21 mouse cellular contexts compared by ENCODE assay signal in the genomic region with DNA sequence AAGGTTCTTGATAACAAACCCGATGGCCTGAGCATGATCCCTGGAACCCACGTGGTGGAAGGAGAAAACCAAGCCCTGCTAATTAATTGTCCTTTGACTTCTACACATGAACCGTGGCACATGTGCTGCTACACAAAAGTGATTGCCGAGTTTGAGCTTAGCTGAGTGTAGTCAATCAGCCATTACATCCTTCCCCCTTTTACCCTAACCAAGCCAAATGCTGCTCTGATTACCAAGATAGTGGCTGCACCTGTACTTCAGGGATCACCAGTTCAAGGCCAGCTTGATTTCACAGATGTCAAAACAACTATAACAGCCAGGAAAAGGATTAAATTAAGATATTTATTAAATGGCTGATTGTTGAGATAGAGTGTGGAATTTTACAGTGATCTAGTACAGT. TPM values are rescaled to one million over a fixed set of nuclear protein-coding genes. Genes with fewer than 3 reads are reported as not detected.
A peak's percentile ranks its signal among the peaks of the same experiment; 100 is the strongest.
DNase-seq lines count a peak whose midpoint lies in the region; ATAC-seq and TF ChIP-seq lines count a peak whose summit lies in the region.
"Had no signal": no experiment of that assay in that cellular context is flagged by ENCODE, and none has a peak within 500 bp of the region (broad histone marks: within the 10 kb centered on the region; RNA-seq: fewer than 3 reads in every experiment).

No protein-coding gene starts in this region.

- DNase-seq in gastrocnemius, adult 2 months = no peak
- DNase-seq in gastrocnemius, postnatal 10 days = no peak
- DNase-seq in spleen, postnatal 36 days (ENCODE audit: low spot score in 2 of 2) = peak; percentile 60 to 71
- no peak for DNase-seq in spleen, postnatal 4 days (ENCODE audit: low spot score in 2 of 2)
- DNase-seq in CH12.LX (ENCODE audit: extremely low read depth) = peak; percentile 31
- peak; percentile 74 for DNase-seq in splenic B cell, adult 2 months (ENCODE audit: low read depth, low spot score)
- no peak for DNase-seq in heart, adult 11 months
- DNase-seq: adrenal gland, adult 2 months; adrenal gland, postnatal 10 days; adrenal gland, postnatal 25 days; cerebellum, adult 8-10 months; embryo, embryonic 11 days had no signal

- no peak for TF ChIP-seq POLR2A in CH12.LX (IDR thresholded peaks at IDR 0.05; ENCODE audit: low read depth, low read length)

- intact Hi-C loops in gastrocnemius, adult 2 months (cut with DNase I) = no loop called here

- H3K4me2 ChIP-seq in CH12.LX (ENCODE audit: insufficient read depth, low read depth, poor library complexity, severe bottlenecking) = no peak overlapping the region
- no peak overlapping the region for H3K4me2 ChIP-seq in midbrain, embryonic 15.5 days
- H3K4me2 ChIP-seq: embryonic facial prominence, embryonic 13.5 days; embryonic facial prominence, embryonic 15.5 days; forebrain, embryonic 12.5 days had no signal

- H3K4me1 ChIP-seq in CH12.LX (ENCODE audit: control insufficient read depth in 1 of 2, insufficient read depth in 2 of 2) = peaks cover 0 to 22% of the 10 kb centered on the region in 2 experiments; a peak in 2 of 4 replicates
- no peaks in the 10 kb centered on the region for H3K4me1 ChIP-seq in midbrain, embryonic 15.5 days
- H3K4me1 ChIP-seq: embryonic facial prominence, embryonic 13.5 days; embryonic facial prominence, embryonic 15.5 days; forebrain, embryonic 10.5 days; forebrain, embryonic 12.5 days had no signal

- peaks cover 27 to 56% of the 10 kb centered on the region in 2 experiments for H3K36me3 ChIP-seq in CH12.LX (replicated peaks in 1 of 2; ENCODE audit: control insufficient read depth in 1 of 2, insufficient read depth in 1 of 2, low read length in 1 of 2)
- no peaks in the 10 kb centered on the region for H3K36me3 ChIP-seq in splenic B cell, adult 2 months (ENCODE audit: control insufficient read depth, insufficient read depth, low read length, poor library complexity, severe bottlenecking)
- peaks cover 31% of the 10 kb centered on the region; the same call in 1 of the 2 replicates for H3K36me3 ChIP-seq in midbrain, embryonic 15.5 days (replicated peaks)

- H3K4me3 ChIP-seq in gastrocnemius, adult 2 months = no peak overlapping the region
- no peak overlapping the region for H3K4me3 ChIP-seq in CH12.LX (replicated peaks in 1 of 3; ENCODE audit: low read depth in 2 of 3, low read length in 2 of 3, poor library complexity in 1 of 3)
- no peak overlapping the region for H3K4me3 ChIP-seq in midbrain, embryonic 15.5 days
- H3K4me3 ChIP-seq: embryonic facial prominence, embryonic 13.5 days; embryonic facial prominence, embryonic 15.5 days; erythroblast, embryonic 14.5 days; forebrain, embryonic 10.5 days; forebrain, embryonic 12.5 days had no signal

- no peaks in the 10 kb centered on the region for H3K9me3 ChIP-seq in CH12.LX (replicated peaks; ENCODE audit: low read length)
- no peaks in the 10 kb centered on the region for H3K9me3 ChIP-seq in midbrain, embryonic 15.5 days
- H3K9me3 ChIP-seq: embryonic facial prominence, embryonic 13.5 days; embryonic facial prominence, embryonic 15.5 days; forebrain, embryonic 10.5 days; forebrain, embryonic 12.5 days had no signal

- WGBS in midbrain, embryonic 15.5 days = 82% methylated on average over 4 of the region's 4 CpGs

- in situ Hi-C loops in CH12.LX (cut with MboI; ENCODE audit: low pct_ligation_motif_present, low pct_unique_long_range_greater_than_20kb, low sequenced_read_pairs) = no loop called here

- H3K9ac ChIP-seq in CH12.LX (ENCODE audit: insufficient read depth, low read depth) = no peak overlapping the region
- H3K9ac ChIP-seq in midbrain, embryonic 15.5 days = no peak overlapping the region
- H3K9ac ChIP-seq: embryonic facial prominence, embryonic 13.5 days; embryonic facial prominence, embryonic 15.5 days; forebrain, embryonic 12.5 days had no signal

- no peak for TF ChIP-seq RAD21 in CH12.LX (IDR thresholded peaks at IDR 0.05; ENCODE audit: low read depth, low read length)

- H3K27ac ChIP-seq in gastrocnemius, adult 2 months = peak overlapping the region; percentile 91
- no peak overlapping the region for H3K27ac ChIP-seq in CH12.LX (ENCODE audit: insufficient read depth, low read depth)
- H3K27ac ChIP-seq in midbrain, embryonic 15.5 days = no peak overlapping the region
- H3K27ac ChIP-seq: embryonic facial prominence, embryonic 13.5 days; embryonic facial prominence, embryonic 15.5 days; forebrain, embryonic 10.5 days; forebrain, embryonic 12.5 days had no signal

- H3K79me2 ChIP-seq in CH12.LX (replicated peaks; ENCODE audit: control insufficient read depth, extremely low read depth, insufficient read depth, poor library complexity, severe bottlenecking) = no peaks in the 10 kb centered on the region

- no peak for ATAC-seq in midbrain, embryonic 15.5 days (replicated peaks)
- ATAC-seq: CD4-positive, CD25-positive, alpha-beta regulatory T cell, adult 4 months; forebrain, embryonic 14.5 days; forebrain, embryonic 16.5 days had no signal

- TF ChIP-seq CTCF in gastrocnemius, adult 2 months (IDR thresholded peaks at IDR 0.05) = no peak
- TF ChIP-seq CTCF in CH12.LX (conservative IDR thresholded peaks at IDR 0.05 in 1 of 2, IDR thresholded peaks at IDR 0.05 in 1 of 2; ENCODE audit: low read depth in 2 of 2, low read length in 2 of 2) = no peak

- dilution Hi-C loops in CH12.LX (cut with MboI; ENCODE audit: extremely low pct_ligation_motif_present, extremely low pct_unique_long_range_greater_than_20kb, low sequenced_read_pairs) = no loop called here

- no peak for TF ChIP-seq EP300 in CH12.LX (IDR thresholded peaks at IDR 0.05; ENCODE audit: low read length)

- no peaks in the 10 kb centered on the region for H3K27me3 ChIP-seq in CH12.LX (replicated peaks)
- no peaks in the 10 kb centered on the region for H3K27me3 ChIP-seq in splenic B cell, adult 2 months (ENCODE audit: control insufficient read depth, insufficient read depth, low read length, poor library complexity, severe bottlenecking)
- H3K27me3 ChIP-seq in midbrain, embryonic 15.5 days (replicated peaks) = no peaks in the 10 kb centered on the region
- H3K27me3 ChIP-seq: embryonic facial prominence, embryonic 13.5 days; embryonic facial prominence, embryonic 15.5 days; forebrain, embryonic 12.5 days had no signal

TF ChIP-seq in CH12.LX, 34 proteins besides CTCF, POLR2A, EP300 and RAD21:
- TF ChIP-seq HCFC1 (IDR thresholded peaks at IDR 0.05; ENCODE audit: low read depth, low read length) (no peak), USF2 (conservative IDR thresholded peaks at IDR 0.05; ENCODE audit: low read depth, low read length) (no peak), CHD2 (IDR thresholded peaks at IDR 0.05; ENCODE audit: low read length) (no peak), MXI1 (IDR thresholded peaks at IDR 0.05; ENCODE audit: low read depth, low read length) (no peak), E2F4 (IDR thresholded peaks at IDR 0.05; ENCODE audit: insufficient replicate concordance, low read depth, low read length) (no peak), BHLHE40 (IDR thresholded peaks at IDR 0.05; ENCODE audit: low read depth, low read length) (no peak), GABPA (IDR thresholded peaks at IDR 0.05; ENCODE audit: insufficient replicate concordance, low read depth, low read length) (no peak), ZNF384 (IDR thresholded peaks at IDR 0.05; ENCODE audit: low read depth, low read length) (no peak), MAX (IDR thresholded peaks at IDR 0.05; ENCODE audit: low read length) (no peak), MAZ (IDR thresholded peaks at IDR 0.05; ENCODE audit: low read depth, low read length) (no peak), POLR2AphosphoS2 (IDR thresholded peaks at IDR 0.05; ENCODE audit: low read depth, low read length) (no peak), RCOR1 (conservative IDR thresholded peaks at IDR 0.05; ENCODE audit: low read depth, low read length) (no peak), MEF2A (IDR thresholded peaks at IDR 0.05; ENCODE audit: borderline replicate concordance, low read depth, low read length) (no peak), PAX5 (IDR thresholded peaks at IDR 0.05; ENCODE audit: low read length) (no peak), KAT2A (IDR thresholded peaks at IDR 0.05; ENCODE audit: insufficient replicate concordance, low read length) (no peak)

RNA-seq across cellular contexts. Expression of gene Ankrd9, which starts 28.7 kb away (rescaled TPM):
- total RNA-seq in gastrocnemius, adult 2 months (2021) = 100 to 1,000 TPM; 150 to 203 TPM
- 100 to 1,000 TPM in 1 of 2 experiments, 10 to 100 TPM in 1; 20.3 to 102 TPM for total RNA-seq in gastrocnemius, postnatal 10 days (2021)
- total RNA-seq in CH12.LX (2012; rRNA removed) = 4.7 and 5.2 TPM in 2 replicates
- 2.1 and 2.5 TPM in 2 replicates for total RNA-seq in CH12.LX (2014; rRNA removed)
- 1.5 and 2.4 TPM in 2 replicates for polyA plus RNA-seq in CH12.LX (2012; ENCODE audit: insufficient read length, low read depth)
- polyA plus RNA-seq in midbrain, embryonic 15.5 days (2015; fragmentation: Nextera tagmentation; extraction: Ambion mirVana) = 8.0 and 8.3 TPM in 2 replicates

Comparison
In these comparisons a context has a peak if more than half of its experiments do, and no peak if none do; other contexts are left out.
1. DNase-seq: peak in spleen, postnatal 36 days (2 of 2), CH12.LX (single experiment) and splenic B cell, adult 2 months (single experiment); none in gastrocnemius, adult 2 months (single experiment), gastrocnemius, postnatal 10 days (single experiment), spleen, postnatal 4 days (0 of 2) and heart, adult 11 months (single experiment).